Comparison of ENCODE assay signal across 21 mouse cellular contexts in the genomic region with DNA sequence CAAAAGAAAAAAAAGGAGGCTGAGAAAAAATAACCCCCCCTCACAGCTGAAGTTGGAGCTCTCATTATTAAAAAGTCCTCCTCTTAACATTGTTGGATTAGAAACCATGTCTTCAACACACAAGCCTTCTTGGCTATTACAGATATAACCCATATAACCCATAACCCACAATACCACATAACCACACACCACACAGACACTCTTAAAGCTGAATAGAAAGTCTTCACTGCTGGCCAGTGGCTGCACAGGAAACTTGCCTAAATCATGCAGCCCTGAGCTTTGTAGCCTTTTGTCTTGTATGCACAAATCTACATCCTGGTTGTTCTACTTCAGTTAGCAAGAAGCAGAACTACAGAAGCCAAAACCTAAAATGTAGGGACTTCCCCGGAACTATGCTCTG. TPM values are rescaled to one million over a fixed set of nuclear protein-coding genes. Genes with fewer than 3 reads are reported as not detected.
DNase-seq lines count a peak whose midpoint lies in the region; ATAC-seq lines count a peak whose summit lies in the region.
"Had no signal": no experiment of that assay in that cellular context is flagged by ENCODE, and none has a peak within 500 bp of the region (broad histone marks: within the 10 kb centered on the region; RNA-seq: fewer than 3 reads in every experiment).

No protein-coding gene starts in this region.

- DNase-seq in A20 (ENCODE audit: low read depth, low spot score): peak; percentile 30
- DNase-seq in Muller cell, postnatal 12 days (ENCODE audit: inconsistent ontology term): peak; percentile 11
- DNase-seq in splenic B cell, adult 2 months (ENCODE audit: low read depth, low spot score): peak; percentile 39
- DNase-seq in layer of hippocampus, adult 18-20 months (ENCODE audit: low spot score in 2 of 2): no peak
- no peak for DNase-seq in kidney, adult 8-10 months
- DNase-seq: adrenal gland, postnatal 10 days; cerebellum, adult 11 months; cerebellum, adult 9-10 months; cerebellum, postnatal 36 days; forebrain, postnatal 0 days; gastrocnemius, postnatal 25 days; heart, adult 11 months; heart, postnatal 10 days; heart, postnatal 4 days had no signal

- no peaks in the 10 kb centered on the region for H3K27me3 ChIP-seq in splenic B cell, adult 2 months (ENCODE audit: control insufficient read depth, insufficient read depth, low read length, poor library complexity, severe bottlenecking)
- H3K27me3 ChIP-seq: forebrain, embryonic 13.5 days; hindbrain, embryonic 12.5 days had no signal

- H3K36me3 ChIP-seq in splenic B cell, adult 2 months (ENCODE audit: control insufficient read depth, insufficient read depth, low read length, poor library complexity, severe bottlenecking): no peaks in the 10 kb centered on the region
- H3K36me3 ChIP-seq: embryonic facial prominence, embryonic 10.5 days; heart, embryonic 10.5 days; hindbrain, embryonic 12.5 days had no signal

- peak; percentile 56; the same call in 1 of the 2 replicates for ATAC-seq in megakaryocyte, adult 5-6 weeks (ENCODE audit: poor library complexity, severe bottlenecking)
- no peak for ATAC-seq in activated CD4-positive, CD25-positive, alpha-beta regulatory T cell, adult 4 months
- ATAC-seq: forebrain, embryonic 13.5 days; forebrain, postnatal 0 days; hindbrain, embryonic 16.5 days had no signal

RNA-seq across cellular contexts. Expression of a gene that starts 41.0 kb away (rescaled TPM):
- 8.6 and 10.8 TPM in 2 replicates for total RNA-seq in megakaryocyte, adult 5-6 weeks (2015)
- 1.8 and 3.0 TPM in 2 replicates for total RNA-seq in megakaryocyte, adult 5-6 weeks (2017)
- total RNA-seq in layer of hippocampus, adult 18-20 months (2021): 10 to 100 TPM; 36.4 to 36.8 TPM
- polyA plus RNA-seq in activated CD4-positive, CD25-positive, alpha-beta regulatory T cell, adult 4 months (2017; shearing (Covaris generic)): 10 to 100 TPM in 1 of 2 experiments, 1 to 10 TPM in 1; 9.6 to 10.4 TPM

Comparison
In these comparisons a context has a peak if more than half of its experiments do, and no peak if none do; other contexts are left out.
1. DNase-seq: peak in A20 (single experiment), Muller cell, postnatal 12 days (single experiment) and splenic B cell, adult 2 months (single experiment); none in layer of hippocampus, adult 18-20 months (0 of 2) and kidney, adult 8-10 months (0 of 2).